Mouse (Mus musculus): ENCODE data around the gene Dpf3.

Dpf3 gene

GRCm38 (mm10) chr12:83283591-83284320 is 203.8 kb downstream of the Dpf3 start:
- DNase-seq = no peak

GRCm38 (mm10) chr12:83277537-83278441 is 209.7 kb downstream of the Dpf3 start:
- DNase-seq = no peak

GRCm38 (mm10) chr12:83271215-83271614 is 216.3 kb downstream of the Dpf3 start:
- no peak for DNase-seq

GRCm38 (mm10) chr12:83268504-83268922 is 219.0 kb downstream of the Dpf3 start:
- no peak for DNase-seq

GRCm38 (mm10) chr12:83260540-83260939 is 227.0 kb downstream of the Dpf3 start:
- no peak for DNase-seq

- no peak for DNase-seq
These were observed 233.1 kb downstream of the Dpf3 start for GRCm38 (mm10) chr12:83254399-83254798.

- DNase-seq = no peak
These were observed 238.4 kb downstream of the Dpf3 start for GRCm38 (mm10) chr12:83249066-83249465.

- DNase-seq = no peak
These were observed 238.9 kb downstream of the Dpf3 start for GRCm38 (mm10) chr12:83248636-83249035.

- DNase-seq = no peak
These were observed 239.8 kb downstream of the Dpf3 start for GRCm38 (mm10) chr12:83247669-83248068.

GRCm38 (mm10) chr12:83241022-83241421 is 246.5 kb downstream of the Dpf3 start:
- DNase-seq = no peak

GRCm38 (mm10) chr12:83240571-83240970 is 246.9 kb downstream of the Dpf3 start:
- no peak for DNase-seq

- DNase-seq = no peak
These were observed 251.7 kb downstream of the Dpf3 start for GRCm38 (mm10) chr12:83235781-83236180.

- no peak for DNase-seq
These were observed 252.5 kb downstream of the Dpf3 start for GRCm38 (mm10) chr12:83234981-83235380.

- no peak for DNase-seq
These were observed 253.9 kb downstream of the Dpf3 start for GRCm38 (mm10) chr12:83233651-83234050.

- no peak for DNase-seq
These were observed 254.6 kb downstream of the Dpf3 start for GRCm38 (mm10) chr12:83232916-83233315.

- DNase-seq = no peak
These were observed 256.3 kb downstream of the Dpf3 start for GRCm38 (mm10) chr12:83231258-83231657.

GRCm38 (mm10) chr12:83229683-83230082 is 257.8 kb downstream of the Dpf3 start:
- DNase-seq = no peak

GRCm38 (mm10) chr12:83227014-83227413 is 260.5 kb downstream of the Dpf3 start:
- DNase-seq = no peak

- no peak for DNase-seq
These were observed 266.6 kb downstream of the Dpf3 start for GRCm38 (mm10) chr12:83220964-83221363.

GRCm38 (mm10) chr12:83213879-83214341 is 273.6 kb downstream of the Dpf3 start:
- no peak for DNase-seq

- DNase-seq = no peak
These were observed 275.5 kb downstream of the Dpf3 start for GRCm38 (mm10) chr12:83211976-83212375.

- no peak for DNase-seq
These were observed 276.2 kb downstream of the Dpf3 start for GRCm38 (mm10) chr12:83211146-83211822.

- DNase-seq = no peak
These were observed 276.8 kb downstream of the Dpf3 start for GRCm38 (mm10) chr12:83210735-83211134.

Measured in thymus, postnatal 36 days (tissue).